Mouse (Mus musculus) midbrain, embryonic 14.5 days (tissue): Measurements from ENCODE around the gene Mlst8. TPM values are rescaled to one million over a fixed set of nuclear protein-coding genes. Genes with fewer than 3 reads are reported as not detected.

ENCODE experiments used
- ATAC-seq: fragments of 200-750 bp; cut with Nextera tagmentation; 2 replicates; pipeline ENCODE4 v1.8.0; 2017; ENCODE audit warnings: moderate number of reproducible peaks, moderate library complexity; ENCODE audit not compliant: low FRiP score, low TSS enrichment
- DNase-seq: peaks from one replicate; pipeline ENCODE4 v3.0.0-alpha.2; 2015
- H3K27ac ChIP-seq: fragments of 300-500 bp; sonication (generic); replicated peaks from 2 replicates; pipeline ENCODE4 v1.5.1; 2014; ENCODE audit warnings: mild to moderate bottlenecking, low read depth, low read length, moderate library complexity
- H3K27me3 ChIP-seq: fragments of 300-500 bp; sonication (generic); 2 replicates; pipeline ENCODE4 v1.6.1; 2014; ENCODE audit warnings: low read length, control low read depth, mixed read lengths; ENCODE audit not compliant: control insufficient read depth, insufficient read depth
- H3K36me3 ChIP-seq: fragments of 300-500 bp; sonication (generic); 2 replicates; pipeline ENCODE4 v1.6.1; 2014; ENCODE audit warnings: low read length, control low read depth; ENCODE audit not compliant: control insufficient read depth, insufficient read depth
- H3K4me1 ChIP-seq: fragments of 300-500 bp; sonication (generic); 2 replicates; pipeline ENCODE4 v1.6.1; 2014; ENCODE audit warnings: mild to moderate bottlenecking, antibody characterized with exemption, low read length, control low read depth; ENCODE audit not compliant: control insufficient read depth, insufficient read depth
- H3K4me2 ChIP-seq: fragments of 300-500 bp; sonication (generic); 2 replicates; pipeline ENCODE4 v1.6.1; 2014; ENCODE audit warnings: mild to moderate bottlenecking, low read length, moderate library complexity
- H3K4me3 ChIP-seq: fragments of 300-500 bp; sonication (generic); replicated peaks from 2 replicates; pipeline ENCODE4 v1.5.1; 2014; ENCODE audit warnings: low read depth, low read length
- H3K9ac ChIP-seq: fragments of 300-500 bp; sonication (generic); replicated peaks from 2 replicates; pipeline ENCODE4 v1.6.1; 2014; ENCODE audit warnings: mild to moderate bottlenecking, low read length, moderate library complexity
- H3K9me3 ChIP-seq: fragments of 300-500 bp; sonication (generic); 2 replicates; pipeline ENCODE4 v1.6.1; 2016; ENCODE audit warnings: low read length, control low read depth, mixed read lengths; ENCODE audit not compliant: control insufficient read depth
- WGBS: fragments of 180-500 bp; shearing (Covaris S2); extraction: QIAGEN DNeasy Blood & Tissue Kit; methylation state at CpG from one replicate; pipeline ENCODE4 v1.1.7; 2014; 5-methylcytosine and 5-hydroxymethylcytosine counted together
- polyA plus RNA-seq: library from polyadenylated mRNA; unstranded; fragments of >200 nt; fragmentation: Nextera tagmentation; extraction: Ambion mirVana; gene quantifications from 2 replicates; pipeline ENCODE4 v1.2.1, GENCODE M21; 2014

The Mlst8 gene
- polyA plus RNA-seq, 1 experiment from 2014 or later, result 36.2 TPM

GRCm38 (mm10) chr17:24481027-24481815 is 2.3 kb upstream of the Mlst8 start:
- Histone ChIP-seq H3K36me3 (peaks cover 11% of the 10 kb centered on the region), H3K27ac (no peak overlapping the region), H3K9ac (no peak overlapping the region), H3K9me3 (no peaks in the 10 kb centered on the region), H3K27me3 (no peaks in the 10 kb centered on the region), H3K4me1 (peaks cover 10% of the 10 kb centered on the region), H3K4me3 (no peak overlapping the region), H3K4me2 (no peak overlapping the region)
- 93% methylated on average over 20 of the region's 20 CpGs for WGBS
- ATAC-seq (no peak), DNase-seq (no peak)

- ATAC-seq (no peak), DNase-seq (peak; percentile 20)
- H3K36me3 ChIP-seq, result peaks cover 20% of the 10 kb centered on the region
- no peak overlapping the region for H3K9ac ChIP-seq
- H3K27me3 ChIP-seq, result no peaks in the 10 kb centered on the region
- H3K9me3 ChIP-seq, result no peaks in the 10 kb centered on the region
- WGBS, result 26% methylated on average over 3 of the region's 3 CpGs
- H3K4me1 ChIP-seq, result peaks cover 7% of the 10 kb centered on the region
- no peak overlapping the region for H3K4me3 ChIP-seq
- no peak overlapping the region for H3K27ac ChIP-seq
- H3K4me2 ChIP-seq, result no peak overlapping the region
These were observed 1.4 kb upstream of the Mlst8 start for GRCm38 (mm10) chr17:24480201-24480826.

GRCm38 (mm10) chr17:24479431-24479830 is 553 bp upstream of the Mlst8 start:
- DNase-seq (no peak), ATAC-seq (no peak)
- Histone ChIP-seq H3K4me1 (peaks cover 7% of the 10 kb centered on the region), H3K4me2 (peak overlapping the region; percentile 58), H3K9ac (no peak overlapping the region), H3K9me3 (no peaks in the 10 kb centered on the region), H3K27me3 (no peaks in the 10 kb centered on the region), H3K36me3 (peaks cover 28% of the 10 kb centered on the region), H3K4me3 (peak overlapping the region; percentile 63), H3K27ac (no peak overlapping the region)
- 26% methylated on average over 1 of the region's 1 CpGs for WGBS

GRCm38 (mm10) chr17:24477985-24478600 is 785 bp downstream of the Mlst8 start:
- Histone ChIP-seq H3K9ac (peak overlapping the region; percentile 65), H3K4me3 (peak overlapping the region; percentile 63), H3K36me3 (peaks cover 36% of the 10 kb centered on the region), H3K27me3 (no peaks in the 10 kb centered on the region), H3K9me3 (no peaks in the 10 kb centered on the region), H3K4me1 (peaks cover 7% of the 10 kb centered on the region), H3K4me2 (peak overlapping the region; percentile 58), H3K27ac (no peak overlapping the region; the same call in 1 of the 2 replicates)
- peak; percentile 3 for ATAC-seq
- DNase-seq, result no peak
- 51% methylated on average over 11 of the region's 11 CpGs for WGBS

- H3K4me3 ChIP-seq, result no peak overlapping the region
- no peaks in the 10 kb centered on the region for H3K27me3 ChIP-seq
- H3K4me2 ChIP-seq, result peak overlapping the region; percentile 58; the same call in 1 of the 2 replicates
- no peaks in the 10 kb centered on the region for H3K9me3 ChIP-seq
- H3K36me3 ChIP-seq, result peaks cover 44% of the 10 kb centered on the region
- H3K27ac ChIP-seq, result no peak overlapping the region
- WGBS, result 94% methylated on average over 20 of the region's 20 CpGs
- ATAC-seq (no peak), DNase-seq (no peak)
- H3K4me1 ChIP-seq, result peaks cover 10% of the 10 kb centered on the region
- H3K9ac ChIP-seq, result peak overlapping the region; percentile 65; the same call in 1 of the 2 replicates
These were observed 1.6 kb downstream of the Mlst8 start for GRCm38 (mm10) chr17:24477053-24477984.

GRCm38 (mm10) chr17:24476022-24476776 is 2.7 kb downstream of the Mlst8 start:
- Histone ChIP-seq H3K27me3 (no peaks in the 10 kb centered on the region), H3K9ac (no peak overlapping the region)
- 92% methylated on average over 10 of the region's 10 CpGs for WGBS

GRCm38 (mm10) chr17:24475586-24475985 is 3.3 kb downstream of the Mlst8 start:
- Histone ChIP-seq H3K4me3 (no peak overlapping the region), H3K27me3 (no peaks in the 10 kb centered on the region), H3K27ac (no peak overlapping the region), H3K36me3 (peaks cover 46% of the 10 kb centered on the region), H3K4me1 (peaks cover 26% of the 10 kb centered on the region), H3K9me3 (no peaks in the 10 kb centered on the region), H3K9ac (no peak overlapping the region), H3K4me2 (no peak overlapping the region)
- no peak for ATAC-seq
- 92% methylated on average over 6 of the region's 6 CpGs for WGBS
- DNase-seq, result no peak

More at GRCm38 (mm10) chr17:24476022-24476776, 2.7 kb downstream of the Mlst8 start:
- peaks cover 21% of the 10 kb centered on the region for H3K4me1 ChIP-seq
- H3K27ac ChIP-seq, result no peak overlapping the region
- peaks cover 46% of the 10 kb centered on the region for H3K36me3 ChIP-seq
- no peak for DNase-seq
- H3K4me2 ChIP-seq, result no peak overlapping the region
- no peak overlapping the region for H3K4me3 ChIP-seq
- H3K9me3 ChIP-seq, result no peaks in the 10 kb centered on the region
- no peak for ATAC-seq
